ENCODE assay signal across 13 mouse cellular contexts in genomic region chr11:4031126-4031941, GRCm38 (mm10). TPM values are rescaled to one million over a fixed set of nuclear protein-coding genes. Genes with fewer than 3 reads are reported as not detected.
DNase-seq lines count a peak whose midpoint lies in the region; ATAC-seq lines count a peak whose summit lies in the region.
"Had no signal": no experiment of that assay in that cellular context is flagged by ENCODE, and none has a peak within 500 bp of the region (broad histone marks: within the 10 kb centered on the region; RNA-seq: fewer than 3 reads in every experiment).

TSS of gene Sec14l4 (plus strand) at chr11:4031462.

- peak; percentile 85 for DNase-seq in heart, adult 11 months
- DNase-seq in heart, postnatal 4 days, result no peak
- peak; percentile 26 for DNase-seq in adrenal gland, postnatal 25 days
- no peak for DNase-seq in c-Kit-positive CD71-positive TER-119-positive erythroid progenitor cells, embryonic 14.5 days (ENCODE audit: low spot score)
- DNase-seq in frontal cortex, adult 2 months (ENCODE audit: extremely low spot score in 1 of 2, low spot score in 1 of 2), result no peak
- no peak for DNase-seq in right cerebral cortex, postnatal 10 days (ENCODE audit: low spot score in 2 of 2)
- DNase-seq: B cell, adult 2 months; gastrocnemius, postnatal 14 days; heart, postnatal 14 days; kidney, adult 18-20 months had no signal

- no peaks in the 10 kb centered on the region for H3K9me3 ChIP-seq in liver, embryonic 16.5 days (replicated peaks; ENCODE audit: control insufficient read depth, low read length)
- H3K9me3 ChIP-seq in stomach, embryonic 14.5 days (ENCODE audit: control insufficient read depth, low read depth, low read length), result no peaks in the 10 kb centered on the region

- peak within 1 kb of the TSS; percentile 29 for H3K4me2 ChIP-seq in liver, embryonic 16.5 days (ENCODE audit: low read depth, low read length)
- H3K4me2 ChIP-seq in stomach, embryonic 14.5 days (replicated peaks; ENCODE audit: low read depth, low read length), result peak within 1 kb of the TSS; percentile 20; the same call in 1 of the 2 replicates

- peak; percentile 67 for ATAC-seq in liver, embryonic 16.5 days (ENCODE audit: low read depth)
- no peak for ATAC-seq in stomach, embryonic 14.5 days (ENCODE audit: insufficient number of reproducible peaks, insufficient read depth, low FRiP score, low read depth)

- no peaks in the 10 kb centered on the region for H3K27me3 ChIP-seq in liver, embryonic 16.5 days (ENCODE audit: control insufficient read depth, insufficient read depth, low read depth, low read length)
- no peaks in the 10 kb centered on the region for H3K27me3 ChIP-seq in stomach, embryonic 14.5 days (ENCODE audit: control insufficient read depth, insufficient read depth, low read length)

- peak within 1 kb of the TSS; percentile 20 for H3K4me3 ChIP-seq in liver, embryonic 16.5 days (ENCODE audit: low read depth, low read length)
- no peak within 1 kb of the TSS for H3K4me3 ChIP-seq in stomach, embryonic 14.5 days (ENCODE audit: low read depth, low read length)
- H3K4me3 ChIP-seq: layer of hippocampus, adult 2 months had no signal

- H3K4me1 ChIP-seq in liver, embryonic 16.5 days (ENCODE audit: control insufficient read depth, low read depth, low read length), result peaks cover 2% of the 10 kb centered on the region; the same call in 1 of the 2 replicates
- no peaks in the 10 kb centered on the region for H3K4me1 ChIP-seq in stomach, embryonic 14.5 days (ENCODE audit: control insufficient read depth, insufficient read depth, low read length)

- H3K27ac ChIP-seq in liver, embryonic 16.5 days (ENCODE audit: low read length), result peak within 1 kb of the TSS; percentile 22
- H3K27ac ChIP-seq in stomach, embryonic 14.5 days (ENCODE audit: low read length), result no peak within 1 kb of the TSS
- H3K27ac ChIP-seq: layer of hippocampus, adult 2 months had no signal

- H3K9ac ChIP-seq in liver, embryonic 16.5 days (ENCODE audit: low read depth, low read length), result no peak within 1 kb of the TSS; the same call in 1 of the 2 replicates
- no peak within 1 kb of the TSS for H3K9ac ChIP-seq in stomach, embryonic 14.5 days (replicated peaks; ENCODE audit: low read depth, low read length)

- 48% methylated on average over 16 of the region's 16 CpGs for WGBS in liver, embryonic 16.5 days (ENCODE audit: insufficient replicate concordance)
- WGBS in stomach, embryonic 14.5 days, result 32% methylated on average over 16 of the region's 16 CpGs

- no peaks in the 10 kb centered on the region for H3K36me3 ChIP-seq in liver, embryonic 16.5 days (ENCODE audit: control insufficient read depth, insufficient read depth)
- H3K36me3 ChIP-seq in stomach, embryonic 14.5 days (ENCODE audit: control insufficient read depth, insufficient read depth, low read length), result no peaks in the 10 kb centered on the region

RNA-seq across cellular contexts. Expression of gene Sec14l4, which starts in this region (rescaled TPM):
- not detected for total RNA-seq in heart, postnatal 4 days (2021)
- total RNA-seq in adrenal gland, postnatal 25 days (2021), result 5.8 and 7.7 TPM in 2 replicates
- 4.7 and 6.3 TPM in 2 replicates for polyA plus RNA-seq in liver, embryonic 16.5 days (2015; fragmentation: Nextera tagmentation; extraction: Ambion mirVana)
- 0.51 and 0.76 TPM in 2 replicates for polyA plus RNA-seq in stomach, embryonic 14.5 days (2014; fragmentation: Nextera tagmentation; extraction: Ambion mirVana)
- 0.08 and 0.30 TPM in 2 replicates for polyA plus RNA-seq in frontal cortex, adult 2 months (2012; rRNA removed)
- total RNA-seq: gastrocnemius, postnatal 14 days had no signal

Comparison
In these comparisons a context has a peak if more than half of its experiments do, and no peak if none do; other contexts are left out.
1. DNase-seq: peak in heart, adult 11 months (single experiment) and adrenal gland, postnatal 25 days (single experiment); none in heart, postnatal 4 days (single experiment), c-Kit-positive CD71-positive TER-119-positive erythroid progenitor cells, embryonic 14.5 days (single experiment), frontal cortex, adult 2 months (0 of 2) and right cerebral cortex, postnatal 10 days (0 of 2).